Mouse (Mus musculus) kidney, postnatal 25 days (tissue): ENCODE data around the gene Pard3.

Experiments
- DNase-seq, 2 experiments: peaks; one replicate each; pipeline ENCODE4 v3.0.0; 2021; ENCODE audit warnings: mixed read lengths in 2 of 2

Pard3 gene

DNA sequence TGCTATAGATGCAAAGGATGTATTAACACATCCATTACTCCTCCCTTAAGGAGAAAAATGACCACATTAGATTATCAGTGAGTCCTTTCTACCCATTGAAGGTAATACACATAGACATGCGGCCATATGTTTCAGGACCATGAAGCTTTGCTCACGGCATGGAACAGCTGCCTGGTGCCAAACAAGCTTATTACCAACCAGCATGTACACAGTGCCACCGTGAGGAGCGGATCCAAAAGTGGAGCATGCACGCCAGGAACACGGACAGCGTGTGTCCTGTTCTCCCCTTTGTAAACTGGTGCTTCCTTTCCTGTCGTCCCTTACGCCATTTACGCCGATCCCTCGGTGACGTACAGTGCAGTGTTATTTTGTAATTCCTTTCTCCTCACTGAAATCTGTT lies 232.2 kb downstream of the Pard3 start:
- no peak for DNase-seq

DNA sequence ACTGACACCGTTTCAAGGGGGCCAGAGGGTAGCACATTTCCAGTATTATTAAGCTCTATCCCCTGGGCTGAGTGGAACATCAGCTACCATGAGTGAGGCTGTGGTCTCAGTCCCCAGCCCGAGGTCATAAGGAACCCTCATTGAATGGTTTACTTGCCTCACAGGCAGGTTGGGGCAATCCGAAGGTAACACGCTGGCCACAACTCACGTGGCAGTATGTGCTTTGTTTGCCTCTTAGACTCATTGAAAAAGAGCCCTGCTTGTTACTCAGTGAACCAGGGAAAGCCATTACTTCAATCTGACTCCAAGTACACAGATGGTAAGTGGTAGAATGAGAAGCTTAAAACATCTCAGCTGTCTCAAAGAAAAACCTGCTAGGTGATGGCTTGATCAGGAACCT lies 236.8 kb downstream of the Pard3 start:
- DNase-seq = peak in 1 of 2 experiments; percentile 55

DNA sequence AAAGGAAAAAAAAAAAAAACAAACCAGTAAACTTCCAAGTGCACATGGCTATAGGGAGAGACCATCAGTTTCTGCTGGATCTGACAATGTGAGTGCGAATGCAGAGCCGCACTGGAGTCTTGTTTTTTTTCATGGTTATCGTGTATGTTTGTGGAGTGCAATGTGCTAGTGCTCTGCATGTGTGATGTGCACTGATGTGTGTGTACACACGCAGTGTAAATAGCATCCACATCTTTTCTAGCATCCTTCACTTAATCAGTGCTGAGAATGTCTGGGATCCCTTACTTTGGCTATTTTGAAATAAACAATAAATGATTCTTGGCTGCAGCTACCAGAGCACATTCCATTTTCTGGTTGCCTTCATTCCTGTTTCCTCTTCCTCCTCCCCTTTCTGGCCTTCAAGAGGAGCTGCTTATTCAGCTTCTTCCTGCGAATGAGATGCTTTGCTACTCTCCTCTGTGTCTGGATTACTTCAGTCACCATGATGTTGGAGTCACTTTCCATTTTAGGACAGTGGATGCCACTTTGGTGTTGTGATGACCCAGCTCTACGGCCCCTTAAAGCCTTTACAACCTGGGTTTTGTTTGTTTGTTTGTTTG lies 239.3 kb downstream of the Pard3 start:
- no peak for DNase-seq

DNA sequence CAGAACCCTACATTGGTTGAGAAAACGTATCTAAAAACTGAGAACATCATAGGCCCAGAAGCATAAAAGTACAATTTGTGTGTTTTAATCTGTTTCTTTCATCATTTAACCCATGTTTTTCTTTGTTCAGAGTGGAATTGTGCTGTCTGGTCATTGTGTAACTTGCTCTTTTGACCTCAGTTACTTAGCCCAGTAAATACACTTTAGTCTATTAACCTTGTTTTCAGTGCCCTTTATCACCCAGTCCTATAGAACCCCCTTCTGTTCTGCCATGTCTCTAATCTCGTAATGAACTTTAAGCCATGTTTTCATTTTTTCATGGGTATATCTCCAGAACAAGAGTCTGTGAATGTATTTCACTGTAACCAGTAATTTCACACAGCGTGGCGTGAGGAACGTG lies 243.3 kb downstream of the Pard3 start:
- no peak for DNase-seq

DNA sequence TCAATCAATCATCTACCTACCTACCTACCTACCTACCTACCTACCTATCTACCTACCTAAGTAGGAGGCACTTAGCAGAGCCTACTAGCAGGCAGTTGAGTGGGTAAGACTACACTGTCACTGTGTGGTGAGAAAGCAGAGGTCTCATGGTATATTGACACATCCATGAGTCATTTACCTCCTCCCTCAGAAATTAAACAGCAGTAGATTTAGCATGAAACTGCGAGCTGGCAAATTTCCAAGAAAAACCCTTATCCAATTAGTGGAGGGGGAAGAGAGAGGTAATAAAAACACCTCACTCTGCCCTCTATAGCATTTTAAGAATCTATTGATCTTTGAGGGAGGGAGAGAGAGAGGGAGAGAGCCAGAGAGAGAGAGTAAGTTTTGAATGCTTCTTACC lies 245.7 kb downstream of the Pard3 start:
- no peak for DNase-seq

DNA sequence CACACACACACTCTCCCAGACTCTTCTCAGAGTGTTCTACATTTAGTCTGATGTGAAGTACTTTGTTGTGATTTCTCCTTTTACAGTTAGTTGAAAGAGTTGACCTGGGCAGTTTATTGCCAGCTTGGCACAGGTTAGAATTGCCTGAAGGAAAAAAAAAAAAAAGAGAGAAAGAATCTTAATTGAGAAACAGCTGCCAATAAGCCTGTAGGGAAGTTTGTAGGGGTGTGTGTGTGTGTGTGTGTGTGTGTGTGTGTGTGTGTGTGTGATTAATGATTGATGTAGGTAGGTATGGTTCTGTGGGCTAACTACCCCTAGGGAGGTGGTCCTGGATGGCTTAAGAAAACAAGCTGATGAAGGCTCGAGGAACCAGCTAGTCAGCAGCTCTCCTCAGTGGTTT lies 252.1 kb downstream of the Pard3 start:
- DNase-seq = peak; percentile 43 to 59

DNA sequence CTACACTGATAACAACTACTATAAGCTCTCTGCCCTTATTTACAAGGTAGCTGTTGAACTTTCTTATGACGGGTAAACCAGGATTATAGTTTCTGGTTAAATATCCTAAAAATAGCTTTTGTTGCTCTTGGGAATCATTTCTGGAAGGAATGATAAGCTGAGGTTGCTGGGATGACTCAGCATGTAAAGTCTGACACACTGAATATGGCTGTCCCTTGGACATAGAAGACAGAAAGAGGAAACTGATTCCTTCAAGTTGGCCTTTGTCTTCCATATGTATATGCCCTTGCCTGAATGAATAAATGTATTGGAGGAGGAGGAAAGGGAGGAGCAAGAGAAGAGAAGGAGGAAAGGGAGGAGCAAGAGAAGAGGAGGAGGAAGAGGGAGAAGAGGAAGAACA lies 254.2 kb downstream of the Pard3 start:
- no peak for DNase-seq

DNA sequence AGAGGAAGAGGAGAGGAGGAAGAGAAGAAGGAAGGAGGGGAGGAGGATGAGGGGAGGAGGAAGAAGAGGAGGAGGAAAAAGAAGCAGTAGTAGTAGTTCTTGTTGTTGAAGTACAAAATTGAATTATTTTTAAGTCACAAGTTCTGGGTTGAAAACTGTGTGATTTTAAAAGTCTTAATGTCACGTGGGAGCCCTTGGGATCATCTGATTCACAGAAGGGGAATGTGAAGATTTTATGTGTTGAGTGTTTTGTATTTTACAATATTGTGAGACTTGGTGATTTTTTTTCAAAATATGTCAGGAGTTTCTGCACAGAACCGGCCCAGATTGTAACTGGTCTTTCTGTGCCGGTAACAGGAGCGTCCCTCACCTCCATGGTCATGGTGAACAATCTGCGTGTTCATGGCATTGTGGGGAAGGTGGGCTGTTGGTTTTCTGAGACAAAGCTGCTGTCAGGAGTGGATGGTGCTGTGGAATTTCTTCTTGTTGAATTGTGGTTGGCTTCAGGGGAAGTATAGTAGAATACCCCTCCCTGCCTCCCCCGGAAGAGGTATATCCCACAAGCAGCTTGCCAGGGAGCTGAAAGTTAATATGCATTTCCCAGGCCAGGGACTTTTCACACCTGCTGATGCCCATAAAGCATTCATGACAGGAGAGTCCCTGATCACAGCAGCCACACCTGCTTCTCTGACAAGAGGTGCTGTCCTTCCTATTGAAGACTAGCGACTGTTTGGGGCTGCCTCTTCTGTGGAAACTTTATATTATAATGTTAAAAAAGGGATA lies 254.9 kb downstream of the Pard3 start:
- DNase-seq = no peak

DNA sequence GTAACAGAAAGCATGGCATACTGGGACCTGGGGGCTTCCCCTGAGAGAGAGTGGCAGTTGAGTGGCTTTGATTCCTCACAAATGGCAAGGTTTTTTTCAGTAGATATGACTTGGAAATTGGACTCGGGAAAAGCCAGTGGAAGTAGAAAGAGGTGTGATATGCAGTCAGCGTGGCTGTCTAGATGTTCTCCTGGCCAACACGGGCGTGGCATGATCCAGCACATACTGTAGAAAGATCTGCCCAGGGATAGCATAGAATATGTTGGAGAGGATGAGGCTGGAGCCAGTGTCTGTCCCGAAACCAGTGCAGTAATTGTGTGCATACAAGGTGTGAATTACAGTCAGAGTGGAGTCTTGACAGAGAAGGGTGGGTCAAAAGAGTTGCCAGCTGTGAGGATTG lies 257.2 kb downstream of the Pard3 start:
- no peak for DNase-seq

DNA sequence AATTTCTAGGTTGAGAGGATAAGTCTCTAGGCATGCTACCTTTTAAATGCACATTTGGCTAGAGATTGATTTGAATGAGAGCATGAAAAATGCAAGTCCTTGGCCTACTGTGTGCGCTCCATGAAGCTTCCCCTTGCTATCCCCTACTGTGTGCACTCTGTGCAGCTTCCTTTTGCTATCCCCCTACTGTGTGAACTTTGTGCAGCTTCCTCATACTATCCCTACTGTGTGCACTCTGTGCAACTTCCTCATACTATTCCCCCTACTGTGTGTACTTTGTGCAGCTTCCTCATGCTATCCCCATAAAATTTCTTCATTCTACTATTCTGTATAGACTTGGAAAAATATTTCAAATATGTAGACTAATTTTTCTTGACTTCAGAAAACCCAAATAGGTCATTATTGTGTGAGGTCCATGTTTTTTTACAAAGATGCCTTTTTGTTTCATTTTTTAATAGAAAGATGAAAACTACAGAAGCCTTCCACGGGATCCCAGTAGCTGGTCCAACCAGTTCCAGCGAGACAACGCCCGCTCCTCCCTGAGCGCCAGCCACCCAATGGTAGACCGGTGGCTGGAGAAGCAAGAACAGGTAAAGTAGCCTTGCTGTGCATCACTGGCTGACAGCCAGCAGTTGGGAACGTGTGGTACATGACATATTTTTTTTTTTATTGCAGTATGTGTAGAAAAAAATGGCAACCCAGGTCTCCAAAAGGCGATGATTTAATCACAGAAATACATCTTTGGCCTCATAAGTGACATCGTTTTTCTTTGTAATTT lies 260.1 kb downstream of the Pard3 start:
- no peak for DNase-seq

DNA sequence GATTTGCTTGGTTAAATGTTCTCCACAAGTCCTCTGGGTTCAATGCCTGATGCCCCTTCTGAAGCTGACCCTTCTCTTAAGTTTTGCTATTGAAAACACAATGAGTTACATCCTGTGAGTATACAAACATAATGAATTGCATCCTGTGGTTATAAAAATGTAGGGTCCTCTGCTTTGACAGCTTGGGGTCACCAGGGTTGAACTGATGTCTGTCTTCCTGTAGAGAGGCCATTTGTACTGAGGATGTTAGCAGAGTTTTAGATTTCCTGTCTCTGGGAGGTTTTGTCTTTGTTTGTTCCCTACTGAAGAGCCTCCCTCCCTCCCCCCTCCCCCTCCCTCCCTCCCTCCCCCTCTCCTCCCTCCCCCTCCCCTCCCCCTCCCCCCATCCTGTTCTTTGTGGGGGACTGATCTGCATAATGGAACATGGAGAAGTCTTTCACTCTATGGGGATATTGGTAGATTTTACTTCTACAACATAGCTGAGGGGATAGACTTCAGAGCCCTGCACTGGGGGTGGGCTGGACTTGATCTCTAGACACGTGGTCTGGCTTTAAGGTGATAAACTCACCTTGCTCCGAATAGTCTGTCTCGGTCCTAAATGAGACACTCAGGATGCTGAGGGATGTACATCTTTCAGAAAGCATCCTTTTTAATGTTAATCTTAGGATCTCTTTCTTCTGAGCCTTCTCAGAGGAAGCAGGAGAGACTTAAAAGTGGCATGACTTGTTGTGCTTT lies 261.3 kb downstream of the Pard3 start:
- no peak for DNase-seq

DNA sequence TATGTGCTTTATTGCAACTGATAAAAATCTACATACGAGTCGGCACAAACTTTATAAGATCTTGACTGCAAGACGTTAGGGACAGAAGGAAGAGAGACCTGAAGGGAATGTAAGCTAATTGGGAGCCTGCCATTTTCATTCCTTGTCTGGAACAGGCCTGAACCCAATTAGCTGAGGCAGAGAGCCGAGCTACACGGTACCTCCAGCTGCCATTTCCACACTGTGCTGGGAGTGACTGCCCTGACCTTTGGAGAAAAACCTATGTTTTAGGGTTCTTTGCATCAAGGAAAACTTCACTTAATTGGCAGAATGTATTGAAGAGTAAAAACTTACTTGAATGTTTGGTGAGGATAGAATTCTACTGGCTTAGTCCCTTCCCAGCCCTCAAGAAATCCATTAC lies 262.1 kb downstream of the Pard3 start:
- no peak for DNase-seq

DNA sequence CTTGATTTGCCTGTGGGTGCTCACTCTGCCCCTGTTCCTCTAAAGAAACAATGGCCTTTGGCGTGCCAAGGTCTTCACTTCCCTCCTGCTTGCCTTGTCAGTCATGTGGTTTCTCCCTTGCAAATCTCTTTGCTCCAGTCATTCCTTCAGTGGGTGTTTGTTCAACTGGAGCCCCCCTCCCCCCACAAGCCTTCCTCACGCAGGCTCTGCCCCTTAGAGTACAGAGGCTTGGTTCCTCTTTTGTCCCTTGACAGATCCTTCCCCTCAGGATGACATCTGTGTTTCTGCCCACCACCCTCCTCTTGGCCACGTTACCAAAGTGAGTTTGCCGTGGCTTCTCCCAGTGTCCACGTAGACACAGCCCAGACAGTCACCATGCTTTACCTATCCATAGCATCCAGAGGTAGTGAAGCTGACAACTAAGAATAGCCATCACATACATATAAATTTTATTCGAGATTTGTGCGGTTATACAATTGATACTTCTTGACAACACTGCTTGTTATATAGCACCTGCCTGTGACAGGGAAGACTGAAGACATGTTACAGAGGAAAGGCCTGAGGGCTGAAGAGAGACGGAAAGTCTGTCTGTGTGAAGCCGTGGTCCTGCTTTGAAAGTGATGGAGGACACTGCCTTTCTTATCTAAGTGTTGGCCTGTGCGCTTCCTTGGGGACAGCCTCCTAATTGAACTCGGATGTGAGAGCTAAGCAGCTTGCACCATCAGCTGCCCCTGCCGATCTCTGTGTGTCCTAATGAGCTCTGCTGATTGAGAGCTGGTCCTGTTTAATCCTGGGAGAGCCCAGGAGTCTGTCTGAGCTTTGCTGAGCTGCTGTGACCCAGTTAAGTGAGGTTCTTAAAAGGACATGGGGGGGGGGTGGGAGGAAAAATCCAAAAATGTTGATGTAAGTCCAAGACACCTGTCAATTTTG lies 266.8 kb downstream of the Pard3 start:
- no peak for DNase-seq

DNA sequence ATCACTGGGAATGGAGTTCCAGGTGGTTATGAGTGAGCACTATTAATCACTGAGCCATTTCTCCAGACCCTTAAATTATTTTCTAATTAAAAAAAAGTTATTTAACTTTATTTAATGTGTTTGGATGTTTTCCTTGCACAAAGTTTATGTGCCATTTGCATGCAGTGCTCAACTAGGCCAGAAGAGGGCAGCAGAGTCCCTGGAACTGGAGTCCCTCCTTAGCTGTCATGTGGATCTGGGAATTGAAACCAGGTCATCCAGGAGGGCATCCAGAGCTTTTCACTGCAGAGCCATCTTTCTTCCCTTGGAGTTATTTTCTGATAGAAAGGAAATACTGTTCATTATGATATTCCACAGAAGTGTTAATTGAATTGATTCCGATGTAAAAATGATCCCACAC lies 268.1 kb downstream of the Pard3 start:
- DNase-seq = peak; percentile 70 to 84

DNA sequence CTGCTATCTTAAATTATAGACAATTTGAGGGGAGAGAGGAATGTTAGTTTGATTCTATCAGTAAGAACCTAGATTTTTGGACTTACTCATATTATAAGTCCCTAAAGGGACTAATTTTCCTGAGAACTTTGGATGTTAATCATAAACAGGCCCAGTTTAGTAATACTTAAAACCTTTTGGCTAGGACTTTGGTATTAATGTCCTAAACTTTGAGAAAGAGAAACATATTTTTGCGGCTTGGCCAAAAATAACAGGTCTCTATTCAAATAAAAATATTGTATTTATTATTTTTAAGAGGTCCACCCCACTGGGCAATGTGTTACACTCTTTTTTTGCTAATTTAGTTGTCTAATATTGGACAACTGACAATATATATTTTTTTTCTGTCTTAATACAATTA lies 271.5 kb downstream of the Pard3 start:
- no peak for DNase-seq

DNA sequence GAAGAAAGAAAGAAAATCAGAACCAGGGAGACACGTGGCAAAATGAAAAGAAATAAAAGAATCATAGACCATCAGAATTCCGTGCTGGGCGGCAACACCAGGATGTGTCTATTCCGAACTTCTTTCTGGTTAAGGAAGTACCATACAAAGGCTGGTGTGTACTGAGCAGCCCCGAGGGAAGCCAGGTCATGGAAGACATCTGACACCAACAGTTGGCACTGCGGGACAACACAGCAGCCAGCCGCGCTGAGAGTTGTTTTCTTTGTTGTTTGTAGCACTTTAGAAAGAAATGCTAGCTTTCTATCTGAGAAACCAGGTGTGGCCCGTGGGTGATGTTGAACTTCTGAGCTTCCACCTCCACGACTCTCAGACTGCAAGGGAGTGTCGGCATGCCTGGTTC lies 274.5 kb downstream of the Pard3 start:
- no peak for DNase-seq

DNA sequence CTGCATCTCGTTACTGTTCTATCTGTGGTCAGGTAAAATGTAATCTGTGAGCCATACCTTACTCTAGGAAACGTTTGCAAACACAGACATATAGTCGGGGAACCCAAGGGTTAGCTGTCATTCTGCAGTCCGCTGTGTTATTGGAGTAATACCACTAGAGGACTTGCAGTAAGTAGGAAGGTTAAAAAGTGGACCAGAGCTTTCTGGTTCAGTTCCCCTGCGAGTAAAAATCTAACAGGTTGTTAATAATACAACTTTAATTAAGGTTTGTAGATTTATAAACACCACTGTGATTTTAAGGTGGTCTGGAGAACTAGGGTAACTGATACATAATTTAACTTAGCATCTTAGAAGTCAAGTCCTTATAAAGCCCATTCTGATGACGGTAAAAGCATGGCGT lies 277.4 kb downstream of the Pard3 start:
- DNase-seq = no peak

DNA sequence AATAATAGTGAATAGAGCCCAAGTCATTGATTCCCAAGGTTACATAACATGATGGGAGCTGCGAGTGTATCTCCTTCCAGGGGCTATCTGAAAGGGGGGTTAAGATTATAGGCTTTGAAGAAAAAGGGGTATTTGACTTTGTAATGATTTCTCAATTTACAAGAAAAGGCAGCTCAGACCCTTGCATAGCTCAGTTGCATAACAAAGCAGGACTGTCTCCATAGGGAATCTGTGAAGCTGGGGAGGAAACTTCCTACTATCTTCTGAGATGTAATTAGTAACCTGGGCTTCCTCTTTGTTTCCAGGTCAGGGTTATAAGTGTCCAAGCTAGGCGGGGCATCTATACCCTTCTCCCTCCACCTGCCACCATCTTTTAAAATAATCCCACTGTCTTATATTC lies 279.4 kb downstream of the Pard3 start:
- no peak for DNase-seq

DNA sequence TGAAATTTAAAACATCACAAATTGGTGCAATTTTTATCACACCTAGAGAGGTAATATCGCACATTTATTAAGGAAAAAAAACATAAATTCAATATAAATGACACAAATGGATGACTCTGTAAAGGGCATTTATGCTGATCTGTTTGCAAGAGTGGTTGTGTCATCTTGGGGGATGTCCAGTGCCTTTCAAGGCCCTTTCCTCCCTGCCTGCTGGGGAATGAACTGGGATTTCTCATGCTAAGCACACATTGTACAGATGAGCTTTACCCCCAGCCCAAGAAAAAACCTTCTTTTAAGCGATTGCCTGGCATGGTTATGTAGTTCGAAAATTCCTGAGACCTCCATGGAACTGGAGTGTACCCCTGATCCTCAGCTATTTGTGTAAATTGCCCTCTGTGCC lies 280.7 kb downstream of the Pard3 start:
- no peak for DNase-seq

DNA sequence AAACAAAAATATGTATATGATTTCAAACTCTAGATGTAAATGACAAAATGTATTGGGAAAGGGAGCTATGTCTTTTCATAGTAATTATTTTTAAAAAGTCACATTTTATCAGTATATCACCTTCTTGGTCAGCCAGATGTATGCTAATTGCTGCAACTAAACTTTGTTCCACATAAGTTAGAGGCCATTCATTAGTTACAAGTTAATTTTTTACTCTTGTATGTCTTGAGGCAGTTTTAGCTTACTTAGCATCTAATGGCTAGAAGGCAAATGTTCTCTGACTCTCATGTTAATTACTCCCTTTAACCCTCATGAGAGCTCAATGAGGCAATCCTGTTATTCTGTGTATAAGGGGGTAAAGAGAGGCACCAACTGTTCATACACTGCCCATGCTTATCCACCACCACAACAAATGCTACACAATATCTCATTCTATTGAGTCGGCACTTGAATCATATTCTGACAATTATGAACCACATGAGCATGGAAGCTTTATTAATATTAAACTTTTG lies 282.3 kb downstream of the Pard3 start:
- DNase-seq = no peak

DNA sequence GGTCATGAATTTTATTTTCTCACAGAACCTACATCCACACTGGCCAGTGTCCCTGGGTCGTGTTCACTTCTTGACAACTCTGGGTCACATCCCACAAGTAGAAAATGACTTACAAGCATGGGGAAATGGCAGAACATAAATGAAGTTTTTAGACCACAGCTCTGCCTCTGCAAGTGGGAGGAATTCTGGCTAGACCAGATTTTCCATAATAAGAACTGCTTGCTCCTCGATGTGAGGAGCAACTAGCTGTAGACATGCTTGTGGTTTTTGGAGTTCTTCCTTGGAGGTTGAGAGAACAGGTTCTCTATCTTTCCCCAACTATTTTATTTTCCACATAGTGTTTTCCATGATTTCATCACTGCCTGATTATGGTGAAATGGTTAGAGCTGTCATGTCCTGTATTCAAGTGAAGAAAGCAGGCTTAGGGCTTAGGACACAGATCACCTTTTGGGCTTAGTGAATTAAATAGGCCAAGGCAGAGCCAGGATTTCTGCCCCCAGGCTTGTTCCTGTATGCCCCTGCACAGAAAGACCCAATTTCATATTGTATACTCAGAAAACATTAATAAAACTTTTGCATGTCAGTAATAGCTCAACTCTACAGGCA lies 284.3 kb downstream of the Pard3 start:
- no peak for DNase-seq

DNA sequence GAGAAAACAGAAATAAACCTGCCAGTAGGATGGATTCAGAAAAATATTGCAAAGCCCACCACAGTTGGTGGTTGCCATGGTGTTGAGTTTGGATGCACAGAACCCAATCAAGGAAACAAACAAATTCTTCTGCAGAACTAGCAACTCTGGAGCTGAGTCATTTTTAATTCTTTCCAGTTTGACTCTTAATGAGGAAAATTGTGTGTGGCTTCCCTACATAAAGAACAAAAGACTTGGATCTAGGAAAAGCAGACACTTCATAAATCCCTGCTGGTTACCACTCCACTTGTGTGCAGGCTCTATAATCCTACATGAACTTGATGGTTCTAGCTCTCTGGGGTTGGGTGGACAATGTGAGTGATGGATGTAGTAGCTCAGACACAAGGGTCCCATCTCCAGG lies 298.1 kb downstream of the Pard3 start:
- DNase-seq = no peak
